Mouse (Mus musculus) heart, adult 2 months (tissue): ENCODE measurements around the gene Ntn1.

ENCODE experiments used
- EP300 ChIP-seq: fragments of 200-500 bp; IDR thresholded peaks from 2 replicates; pipeline ENCODE4 v1.6.1; 2011; ENCODE audit warnings: low read depth, low read length, control low read depth; ENCODE audit not compliant: insufficient read depth
- POLR2A ChIP-seq: fragments of 200-500 bp; IDR thresholded peaks from 2 replicates; pipeline ENCODE4 v1.6.1; 2011; ENCODE audit warnings: mild to moderate bottlenecking, low read depth, low read length, control low read depth; ENCODE audit not compliant: insufficient read depth

GRCm38 (mm10) chr11:68386589-68387440 is 13.8 kb downstream of the Ntn1 start:
- TF ChIP-seq EP300 (no peak), POLR2A (no peak)
